Mouse (Mus musculus) adrenal gland, postnatal 36 days (tissue): ENCODE data around the gene Metap1d. TPM values are rescaled to one million over a fixed set of nuclear protein-coding genes. Genes with fewer than 3 reads are reported as not detected.

Experiments
- DNase-seq, 2 experiments: peaks; one replicate each; pipeline ENCODE4 v3.0.0; 2021; ENCODE audit warnings: mixed read lengths in 1 of 2
- total RNA-seq, 2 experiments: library from RNA; stranded (reverse); gene quantifications; 2 replicates each; pipeline ENCODE4 v1.2.3; 2021

The Metap1d gene
- total RNA-seq, 2 experiments from 2014 or later = 27.5 to 30.6 TPM

GRCm38 (mm10) chr2:71544391-71545285 lies 91.6 kb downstream of the Metap1d start:
- no peak for DNase-seq

DNA sequence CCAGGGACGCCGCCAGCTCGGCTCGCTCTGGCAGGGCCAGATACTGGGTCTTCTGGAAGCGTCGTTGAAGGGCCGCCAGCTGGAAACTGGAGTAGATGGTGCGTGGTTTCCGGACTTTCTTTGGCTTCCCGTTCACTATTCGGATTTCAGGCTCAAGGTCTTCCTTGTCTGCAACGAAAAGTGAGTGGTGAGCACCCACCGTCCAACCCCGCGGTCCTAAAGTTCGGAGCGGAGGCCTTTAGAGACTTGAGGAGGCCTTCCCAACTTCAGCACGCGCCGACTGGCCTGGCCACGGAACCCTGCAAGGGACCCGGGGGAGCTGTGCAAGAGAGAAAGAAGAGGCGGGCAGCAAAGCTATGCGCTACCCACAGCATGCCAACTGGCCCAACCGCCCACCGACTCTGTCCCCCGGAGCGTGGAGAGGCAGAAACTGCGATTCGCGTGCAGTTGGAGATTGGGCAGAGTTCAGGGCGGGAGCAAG lies 92.4 kb downstream of the Metap1d start:
- DNase-seq = no peak

GRCm38 (mm10) chr2:71545882-71546639 lies 93.0 kb downstream of the Metap1d start:
- peak in 1 of 2 experiments; percentile 45 for DNase-seq

- DNase-seq = no peak
Measured at GRCm38 (mm10) chr2:71546640-71547071, 93.6 kb downstream of the Metap1d start, which contains the start of gene Dlx2. Gene Dlx2, minus strand, starts transcription at chr2:71546754.

GRCm38 (mm10) chr2:71547829-71548228 lies 94.8 kb downstream of the Metap1d start:
- peak; percentile 82 to 83 for DNase-seq

GRCm38 (mm10) chr2:71550330-71550729 lies 97.3 kb downstream of the Metap1d start:
- no peak for DNase-seq

- DNase-seq = no peak
Measured at GRCm38 (mm10) chr2:71551704-71552103, 98.6 kb downstream of the Metap1d start.

DNA sequence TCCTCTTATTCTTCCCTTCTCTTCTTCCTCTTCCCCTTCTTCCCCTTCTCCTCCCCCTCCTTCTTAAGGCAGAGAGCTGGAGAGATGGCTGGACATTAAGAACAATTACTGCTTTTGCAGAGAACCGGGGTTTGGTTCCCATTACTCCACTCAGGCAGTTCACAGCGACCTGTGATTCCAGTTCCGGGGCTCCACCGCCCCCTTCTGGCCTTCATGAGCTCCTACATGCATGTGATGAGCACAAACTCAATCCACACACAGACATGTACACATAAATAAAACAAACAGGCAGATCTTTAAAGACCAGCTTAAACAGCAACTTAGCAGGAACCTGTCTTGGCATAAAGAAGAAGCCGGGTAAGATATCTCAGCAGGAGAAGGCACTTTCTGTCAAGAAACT lies 103.0 kb downstream of the Metap1d start:
- DNase-seq = no peak

- no peak for DNase-seq
Measured at GRCm38 (mm10) chr2:71566466-71566865, 113.4 kb downstream of the Metap1d start.

GRCm38 (mm10) chr2:71573736-71574135 lies 120.7 kb downstream of the Metap1d start:
- DNase-seq = no peak

Other genes starting within 250 kb of the Metap1d start
- gene Dync1i2, start 241.6 kb upstream of the Metap1d start, total RNA-seq = 10 to 100 TPM; 89.3 to 97.1 TPM
- 100 to 1,000 TPM in 1 of 2 experiments, 10 to 100 TPM in 1; 53.6 to 106 TPM for gene Slc25a12, start 85.5 kb upstream of the Metap1d start, total RNA-seq
- 10 to 100 TPM; 30.7 to 35.8 TPM for gene Hat1, start 64.3 kb upstream of the Metap1d start, total RNA-seq
- gene Dlx1, start 74.8 kb downstream of the Metap1d start, total RNA-seq = under 1 TPM; 0.23 to 0.43 TPM
- gene Dlx2, start 93.5 kb downstream of the Metap1d start, total RNA-seq = under 1 TPM in 1 of 2 experiments, not detected in 1; 0.16 TPM